Mouse (Mus musculus): Measurements from ENCODE around the gene Wwtr1. TPM values are rescaled to one million over a fixed set of nuclear protein-coding genes. Genes with fewer than 3 reads are reported as not detected.

The Wwtr1 gene
- total RNA-seq, 2 experiments from 2014 or later, result 22.9 to 25.2 TPM

GRCm38 (mm10) chr3:57563627-57564026 is 12.1 kb downstream of the Wwtr1 start:
- DNase-seq, result no peak
- intact Hi-C loops (cut with DNase I), result no loop called here

- no peak for DNase-seq
Observed at GRCm38 (mm10) chr3:57562996-57563506, 12.7 kb downstream of the Wwtr1 start.

GRCm38 (mm10) chr3:57558761-57559160 is 16.9 kb downstream of the Wwtr1 start:
- intact Hi-C loops (cut with DNase I), result no loop called here
- DNase-seq, result no peak

More at GRCm38 (mm10) chr3:57562996-57563506, 12.7 kb downstream of the Wwtr1 start:
- intact Hi-C loops (cut with DNase I), result no loop called here

- intact Hi-C loops (cut with DNase I), result no loop called here
- DNase-seq, result no peak
Observed at GRCm38 (mm10) chr3:57557408-57557807, 18.3 kb downstream of the Wwtr1 start.

- intact Hi-C loops (cut with DNase I), result no loop called here
- DNase-seq, result no peak
Observed at GRCm38 (mm10) chr3:57555560-57555959, 20.1 kb downstream of the Wwtr1 start.

- DNase-seq, result no peak
- intact Hi-C loops (cut with DNase I), result no loop called here
Observed at GRCm38 (mm10) chr3:57554890-57555239, 20.8 kb downstream of the Wwtr1 start.

GRCm38 (mm10) chr3:57554124-57554889 is 21.4 kb downstream of the Wwtr1 start:
- intact Hi-C loops (cut with DNase I), result no loop called here
- no peak for DNase-seq

GRCm38 (mm10) chr3:57553108-57553507 is 22.6 kb downstream of the Wwtr1 start:
- DNase-seq, result no peak
- intact Hi-C loops (cut with DNase I), result no loop called here

- intact Hi-C loops (cut with DNase I), result no loop called here
- DNase-seq, result no peak
Observed at GRCm38 (mm10) chr3:57551210-57551609, 24.5 kb downstream of the Wwtr1 start.

- intact Hi-C loops (cut with DNase I), result no loop called here
- no peak for DNase-seq
Observed at GRCm38 (mm10) chr3:57550468-57551185, 25.1 kb downstream of the Wwtr1 start.

- intact Hi-C loops (cut with DNase I), result no loop called here
- no peak for DNase-seq
Observed at GRCm38 (mm10) chr3:57544154-57544553, 31.6 kb downstream of the Wwtr1 start.

- intact Hi-C loops (cut with DNase I), result no loop called here
- no peak for DNase-seq
Observed at GRCm38 (mm10) chr3:57542848-57543380, 32.8 kb downstream of the Wwtr1 start.

- no peak for DNase-seq
- intact Hi-C loops (cut with DNase I), result no loop called here
Observed at GRCm38 (mm10) chr3:57541205-57541604, 34.5 kb downstream of the Wwtr1 start.

GRCm38 (mm10) chr3:57540474-57540873 is 35.2 kb downstream of the Wwtr1 start:
- DNase-seq, result no peak
- intact Hi-C loops (cut with DNase I), result no loop called here

- intact Hi-C loops (cut with DNase I), result no loop called here
- no peak for DNase-seq
Observed at GRCm38 (mm10) chr3:57535483-57536185, 40.1 kb downstream of the Wwtr1 start.

- intact Hi-C loops (cut with DNase I), result no loop called here
- no peak for DNase-seq
Observed at GRCm38 (mm10) chr3:57534450-57534849, 41.3 kb downstream of the Wwtr1 start.

- intact Hi-C loops (cut with DNase I), result no loop called here
- DNase-seq, result no peak
Observed at GRCm38 (mm10) chr3:57533876-57534275, 41.8 kb downstream of the Wwtr1 start.

- intact Hi-C loops (cut with DNase I), result no loop called here
Observed at GRCm38 (mm10) chr3:57532991-57533725, 42.6 kb downstream of the Wwtr1 start.

GRCm38 (mm10) chr3:57530836-57531235 is 44.9 kb downstream of the Wwtr1 start:
- intact Hi-C loops (cut with DNase I), result no loop called here
- DNase-seq, result no peak

More at GRCm38 (mm10) chr3:57532991-57533725, 42.6 kb downstream of the Wwtr1 start:
- no peak for DNase-seq

GRCm38 (mm10) chr3:57530221-57530620 is 45.5 kb downstream of the Wwtr1 start:
- intact Hi-C loops (cut with DNase I), result no loop called here
- DNase-seq, result no peak
